Mouse (Mus musculus): ENCODE data around the gene Kif9. TPM values are rescaled to one million over a fixed set of nuclear protein-coding genes. Genes with fewer than 3 reads are reported as not detected.

Gene Kif9
- polyA plus RNA-seq, 1 experiment = 1.3 TPM

GRCm38 (mm10) chr9:110490913-110491312, 14.2 kb downstream of the Kif9 start:
- H3K4me3 ChIP-seq (ENCODE audit: extremely low read depth, insufficient read depth, insufficient read length) = no peak overlapping the region
- no peaks in the 10 kb centered on the region for H3K4me1 ChIP-seq (ENCODE audit: control insufficient read depth, insufficient read depth, insufficient read length)
- H3K27me3 ChIP-seq (ENCODE audit: control insufficient read depth, insufficient read depth, low read length) = no peaks in the 10 kb centered on the region
- H3K27ac ChIP-seq (ENCODE audit: insufficient read depth, low read length) = no peak overlapping the region
- WGBS = 77% methylated on average over 5 of the region's 5 CpGs
- DNase-seq (ENCODE audit: low read depth in 1 of 2, low spot score in 2 of 2) = no peak
- H3K36me3 ChIP-seq (ENCODE audit: control insufficient read depth, insufficient read depth, low read length) = no peaks in the 10 kb centered on the region
- no peak for TF ChIP-seq CTCF (IDR thresholded peaks at IDR 0.05; ENCODE audit: extremely low read depth, insufficient read depth, insufficient read length, insufficient replicate concordance)
- no peak for TF ChIP-seq POLR2A (IDR thresholded peaks at IDR 0.05; ENCODE audit: low read depth, low read length)

DNA sequence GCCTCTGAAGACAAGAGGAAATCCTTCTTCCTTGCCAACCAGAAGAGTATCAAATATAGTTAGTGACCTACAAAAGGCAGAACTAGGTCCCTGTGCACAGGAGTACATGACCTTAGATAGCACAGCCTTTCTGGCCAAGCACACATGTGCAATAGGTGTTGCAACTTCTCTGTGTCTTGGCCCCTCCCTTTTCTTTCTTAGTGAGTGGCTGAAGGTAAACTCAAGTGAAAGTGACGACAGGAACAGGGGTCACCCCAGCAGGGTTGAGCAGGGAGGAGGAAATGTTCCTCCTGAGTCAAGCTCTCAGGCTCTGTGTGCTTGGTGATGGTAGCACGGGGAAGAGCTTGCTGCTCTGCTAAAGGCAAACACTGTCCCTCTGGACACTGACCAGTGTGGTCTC, 49.0 kb downstream of the Kif9 start:
- H3K27me3 ChIP-seq (ENCODE audit: control insufficient read depth, insufficient read depth, low read length) = no peaks in the 10 kb centered on the region
- no peak for DNase-seq (ENCODE audit: low read depth in 1 of 2, low spot score in 2 of 2)
- no peak for TF ChIP-seq POLR2A (IDR thresholded peaks at IDR 0.05; ENCODE audit: low read depth, low read length)
- no peak for TF ChIP-seq CTCF (IDR thresholded peaks at IDR 0.05; ENCODE audit: extremely low read depth, insufficient read depth, insufficient read length, insufficient replicate concordance)

DNA sequence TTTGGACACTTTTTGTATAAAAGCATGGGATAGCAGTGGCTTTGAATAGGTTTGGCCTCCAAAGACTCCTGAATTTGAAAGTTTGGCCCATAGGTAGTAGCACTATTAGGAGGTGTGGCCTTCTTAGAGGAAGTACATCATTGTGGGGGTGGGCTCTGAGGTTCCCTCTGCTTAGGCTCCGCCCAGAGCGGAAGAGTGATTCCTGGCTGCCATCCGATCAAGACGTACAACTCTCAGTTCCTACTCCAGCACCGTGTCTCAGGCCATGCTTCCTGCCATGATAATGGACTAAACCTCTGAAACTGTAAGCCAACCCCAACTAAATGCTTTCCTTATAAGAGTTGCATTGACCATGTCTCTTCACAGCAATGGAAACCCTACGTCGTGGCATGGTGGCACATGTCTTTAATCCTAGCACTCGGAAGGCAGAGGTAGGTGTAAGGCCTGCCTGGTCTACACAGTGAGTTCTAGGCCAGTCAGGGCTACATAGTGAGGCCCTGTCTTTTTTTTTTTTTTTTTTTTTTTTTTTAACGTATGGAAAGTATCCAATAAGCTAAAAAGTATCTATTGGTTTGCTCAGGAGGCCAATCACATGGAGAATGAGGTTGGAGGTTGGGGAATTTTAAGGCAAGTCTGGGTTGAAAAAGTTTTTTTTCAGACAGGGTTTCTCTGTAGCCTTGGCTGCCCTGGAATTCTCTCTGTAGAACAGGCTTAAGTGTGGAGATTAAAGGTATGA, 52.4 kb downstream of the Kif9 start:
- Histone ChIP-seq H3K27me3 (ENCODE audit: control insufficient read depth, insufficient read depth, low read length) (no peaks in the 10 kb centered on the region), H3K27ac (ENCODE audit: insufficient read depth, low read length) (no peak overlapping the region), H3K36me3 (ENCODE audit: control insufficient read depth, insufficient read depth, low read length) (no peaks in the 10 kb centered on the region), H3K4me1 (ENCODE audit: control insufficient read depth, insufficient read depth, insufficient read length) (peaks cover 6% of the 10 kb centered on the region), H3K4me3 (ENCODE audit: extremely low read depth, insufficient read depth, insufficient read length) (no peak overlapping the region)
- TF ChIP-seq CTCF (IDR thresholded peaks at IDR 0.05; ENCODE audit: extremely low read depth, insufficient read depth, insufficient read length, insufficient replicate concordance) (no peak), POLR2A (IDR thresholded peaks at IDR 0.05; ENCODE audit: low read depth, low read length) (no peak)
- WGBS = 90% methylated on average over 9 of the region's 9 CpGs
- no peak for DNase-seq (ENCODE audit: low read depth in 1 of 2, low spot score in 2 of 2)

More for the DNA sequence above, 49.0 kb downstream of the Kif9 start:
- H3K27ac ChIP-seq (ENCODE audit: insufficient read depth, low read length) = no peak overlapping the region
- no peaks in the 10 kb centered on the region for H3K36me3 ChIP-seq (ENCODE audit: control insufficient read depth, insufficient read depth, low read length)
- peaks cover 2% of the 10 kb centered on the region; the same call in 1 of the 2 replicates for H3K4me1 ChIP-seq (ENCODE audit: control insufficient read depth, insufficient read depth, insufficient read length)
- whole genome bisulfite sequencing = 26% methylated on average over 2 of the region's 2 CpGs
- no peak overlapping the region for H3K4me3 ChIP-seq (ENCODE audit: extremely low read depth, insufficient read depth, insufficient read length)

- H3K4me1 ChIP-seq (ENCODE audit: control insufficient read depth, insufficient read depth, insufficient read length) = peaks cover 17% of the 10 kb centered on the region
- no peak for DNase-seq (ENCODE audit: low read depth in 1 of 2, low spot score in 2 of 2)
- no peak overlapping the region for H3K4me3 ChIP-seq (ENCODE audit: extremely low read depth, insufficient read depth, insufficient read length)
- H3K36me3 ChIP-seq (ENCODE audit: control insufficient read depth, insufficient read depth, low read length) = no peaks in the 10 kb centered on the region
- peak overlapping the region; percentile 42 for H3K27ac ChIP-seq (ENCODE audit: insufficient read depth, low read length)
- WGBS = 13% methylated on average over 3 of the region's 3 CpGs
- TF ChIP-seq CTCF (IDR thresholded peaks at IDR 0.05; ENCODE audit: extremely low read depth, insufficient read depth, insufficient read length, insufficient replicate concordance) (no peak), POLR2A (IDR thresholded peaks at IDR 0.05; ENCODE audit: low read depth, low read length) (no peak)
- no peaks in the 10 kb centered on the region for H3K27me3 ChIP-seq (ENCODE audit: control insufficient read depth, insufficient read depth, low read length)
These were observed 53.9 kb downstream of the Kif9 start for GRCm38 (mm10) chr9:110530650-110531049.

DNA sequence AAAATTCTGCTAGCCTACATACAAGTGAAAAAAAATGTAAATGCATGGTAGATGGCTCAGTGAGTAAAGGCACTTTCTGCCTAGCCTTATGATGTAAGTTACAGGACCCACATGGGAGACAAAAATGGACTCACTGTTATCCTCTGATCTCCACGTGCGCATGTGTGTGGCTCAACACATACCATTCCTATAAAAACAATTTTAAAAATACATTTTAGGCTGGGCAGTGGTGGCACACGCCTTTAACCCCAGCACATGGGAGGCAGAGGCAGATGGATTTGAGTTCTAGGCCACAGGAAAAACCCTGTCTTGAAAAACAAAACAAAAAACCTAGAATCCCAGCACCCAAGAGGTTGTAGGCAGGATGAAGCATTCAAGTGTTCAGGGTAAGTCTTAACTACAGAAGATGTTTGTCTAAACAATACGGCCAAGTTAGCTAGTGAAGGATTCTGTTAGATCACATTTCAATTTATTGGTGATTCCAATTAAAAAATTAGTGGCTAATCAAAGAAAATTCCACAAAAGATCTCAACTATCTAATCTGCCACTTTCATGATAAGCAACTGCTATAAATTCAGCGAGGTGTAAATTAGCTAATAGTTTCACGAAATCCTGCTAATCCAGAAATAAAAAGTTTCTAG, 54.5 kb downstream of the Kif9 start:
- H3K27ac ChIP-seq (ENCODE audit: insufficient read depth, low read length) = peak overlapping the region; percentile 52; the same call in 1 of the 2 replicates

DNA sequence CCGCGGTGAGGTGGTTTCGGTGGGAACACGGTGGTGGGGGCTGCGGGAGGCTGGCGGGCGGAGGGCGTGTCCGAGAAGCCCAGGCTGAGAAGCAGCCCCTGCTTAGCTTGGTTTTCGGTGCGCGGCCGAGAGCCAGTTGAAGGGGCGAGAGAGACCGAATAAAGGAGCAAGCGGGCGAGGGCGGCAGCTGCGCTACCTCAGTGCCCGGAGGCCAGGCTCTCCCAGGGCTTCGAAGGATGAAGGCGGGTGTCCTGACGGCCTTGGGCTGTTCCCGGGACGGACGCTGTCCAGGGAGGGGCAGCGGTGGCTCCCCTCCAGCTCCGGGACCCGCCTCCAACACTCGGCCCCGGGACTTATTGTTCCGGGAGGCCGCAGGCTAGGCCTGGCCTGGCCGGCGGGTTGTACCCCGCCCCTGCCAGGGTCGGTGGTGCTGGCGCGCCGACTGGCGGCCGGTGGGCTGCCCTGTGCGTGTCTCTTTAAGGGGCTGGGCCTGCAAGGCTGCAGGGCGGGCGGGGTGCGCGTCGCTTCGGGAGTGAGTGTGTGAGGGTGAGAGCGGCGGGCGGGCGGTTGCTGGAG, 55.2 kb downstream of the Kif9 start:
- Histone ChIP-seq H3K36me3 (ENCODE audit: control insufficient read depth, insufficient read depth, low read length) (no peaks in the 10 kb centered on the region), H3K27me3 (ENCODE audit: control insufficient read depth, insufficient read depth, low read length) (no peaks in the 10 kb centered on the region), H3K4me3 (ENCODE audit: extremely low read depth, insufficient read depth, insufficient read length) (peak overlapping the region; percentile 87), H3K4me1 (ENCODE audit: control insufficient read depth, insufficient read depth, insufficient read length) (peaks cover 28% of the 10 kb centered on the region), H3K27ac (ENCODE audit: insufficient read depth, low read length) (peak overlapping the region; percentile 98)
- WGBS = under 1% methylated on average over 49 of the region's 53 CpGs
- peak; percentile 85 to 96 for DNase-seq (ENCODE audit: low read depth in 1 of 2, low spot score in 2 of 2)
- TF ChIP-seq CTCF (IDR thresholded peaks at IDR 0.05; ENCODE audit: extremely low read depth, insufficient read depth, insufficient read length, insufficient replicate concordance) (peak; percentile 71; the same call in 1 of the 2 replicates), POLR2A (IDR thresholded peaks at IDR 0.05; ENCODE audit: low read depth, low read length) (no peak)

More for the DNA sequence above, 54.5 kb downstream of the Kif9 start:
- WGBS = 24% methylated on average over 6 of the region's 6 CpGs
- H3K27me3 ChIP-seq (ENCODE audit: control insufficient read depth, insufficient read depth, low read length) = no peaks in the 10 kb centered on the region
- H3K4me1 ChIP-seq (ENCODE audit: control insufficient read depth, insufficient read depth, insufficient read length) = peaks cover 23% of the 10 kb centered on the region
- no peak for DNase-seq (ENCODE audit: low read depth in 1 of 2, low spot score in 2 of 2)
- no peaks in the 10 kb centered on the region for H3K36me3 ChIP-seq (ENCODE audit: control insufficient read depth, insufficient read depth, low read length)
- no peak for TF ChIP-seq CTCF (IDR thresholded peaks at IDR 0.05; ENCODE audit: extremely low read depth, insufficient read depth, insufficient read length, insufficient replicate concordance)
- TF ChIP-seq POLR2A (IDR thresholded peaks at IDR 0.05; ENCODE audit: low read depth, low read length) = no peak
- no peak overlapping the region; the same call in 1 of the 2 replicates for H3K4me3 ChIP-seq (ENCODE audit: extremely low read depth, insufficient read depth, insufficient read length)
